Mouse (Mus musculus) liver, embryonic 14.5 days (tissue): ENCODE data around the gene Ythdf2. TPM values are rescaled to one million over a fixed set of nuclear protein-coding genes. Genes with fewer than 3 reads are reported as not detected.

Experiments used
- ATAC-seq: fragments of 200-750 bp; cut with Nextera tagmentation; 2 replicates; pipeline ENCODE4 v1.8.0; 2017; ENCODE audit warnings: moderate number of reproducible peaks, mild to moderate bottlenecking, moderate library complexity; ENCODE audit not compliant: insufficient read depth
- DNase-seq, 3 experiments: peaks; one replicate each; pipeline ENCODE4 v3.0.0-alpha.2; 2012 to 2013; ENCODE audit warnings: low read depth in 3 of 3, low spot score in 3 of 3
- H3K27ac ChIP-seq: fragments of 300-500 bp; sonication (generic); 2 replicates; pipeline ENCODE4 v1.5.1; 2014; ENCODE audit warnings: moderate library complexity, mild to moderate bottlenecking, control low read depth, inconsistent platforms
- H3K27me3 ChIP-seq: fragments of 300-500 bp; sonication (generic); 2 replicates; pipeline ENCODE4 v1.6.1; 2014; ENCODE audit warnings: mild to moderate bottlenecking, low read length, moderate library complexity; ENCODE audit not compliant: control insufficient read depth, insufficient read depth
- H3K36me3 ChIP-seq: fragments of 300-500 bp; sonication (generic); replicated peaks from 2 replicates; pipeline ENCODE4 v1.6.1; 2014; ENCODE audit warnings: low read depth; ENCODE audit not compliant: control insufficient read depth, insufficient read depth
- H3K4me1 ChIP-seq, 2 experiments: fragments of 200-500 bp in 1 of 2; fragments of 300-500 bp in 1 of 2; sonication (generic) in 1 of 2; replicated peaks; 2 replicates each; pipeline ENCODE4 v1.6.1; 2012 to 2014; ENCODE audit warnings: antibody characterized with exemption in 1 of 2, inconsistent platforms in 1 of 2, low read length in 1 of 2; ENCODE audit not compliant: control insufficient read depth in 2 of 2, insufficient read depth in 2 of 2
- H3K4me2 ChIP-seq: fragments of 300-500 bp; sonication (generic); 2 replicates; pipeline ENCODE4 v1.6.1; 2014; ENCODE audit warnings: low read depth, mild to moderate bottlenecking, control low read depth, moderate library complexity
- H3K4me3 ChIP-seq, 2 experiments: fragments of 200-500 bp in 1 of 2; fragments of 300-500 bp in 1 of 2; sonication (generic) in 1 of 2; 2 replicates each; pipeline ENCODE4 v1.5.1; 2012 to 2014; ENCODE audit warnings: low read depth in 2 of 2, low read length in 2 of 2, mild to moderate bottlenecking in 2 of 2, control low read depth in 1 of 2, inconsistent platforms in 1 of 2, moderate library complexity in 1 of 2; ENCODE audit not compliant: insufficient read depth in 1 of 2
- H3K9ac ChIP-seq: fragments of 300-500 bp; sonication (generic); replicated peaks from 2 replicates; pipeline ENCODE4 v1.6.1; 2014; ENCODE audit warnings: mild to moderate bottlenecking, control low read depth, moderate library complexity
- H3K9me3 ChIP-seq: fragments of 300-500 bp; sonication (generic); 2 replicates; pipeline ENCODE4 v1.6.1; 2016; ENCODE audit warnings: low read length, mixed read lengths; ENCODE audit not compliant: control insufficient read depth
- CTCF ChIP-seq: IDR thresholded peaks from 2 replicates; pipeline ENCODE4 v1.5.1; 2016; ENCODE audit warnings: antibody characterized with exemption, low read depth, control low read depth
- EP300 ChIP-seq: IDR thresholded peaks from 2 replicates; pipeline ENCODE4 v1.6.1; 2016; ENCODE audit warnings: antibody characterized with exemption, low read depth
- WGBS: fragments of 180-500 bp; shearing (Covaris S2); extraction: QIAGEN DNeasy Blood & Tissue Kit; methylation state at CpG from one replicate; pipeline ENCODE4 v1.1.7; 2014; ENCODE audit not compliant: insufficient replicate concordance; 5-methylcytosine and 5-hydroxymethylcytosine counted together
- polyA plus RNA-seq, 2 experiments: library from polyadenylated mRNA; depleted of rRNA in 1 of 2; stranded (reverse) in 1 of 2; unstranded in 1 of 2; fragments of >200 nt; fragmentation: Nextera tagmentation in 1 of 2; extraction: Ambion mirVana in 1 of 2; gene quantifications; 2 replicates each; pipeline versions ENCODE4 v1.2.1 to v1.2.3; 2012 to 2014

The Ythdf2 gene
- polyA plus RNA-seq, 2 experiments, result 8.5 to 29.3 TPM

- peaks cover 9 to 27% of the 10 kb centered on the region in 2 experiments for H3K4me1 ChIP-seq
- H3K4me2 ChIP-seq, result no peak overlapping the region
- no peak overlapping the region for H3K9ac ChIP-seq
- ATAC-seq, result peak; percentile 67
- no peak overlapping the region for H3K4me3 ChIP-seq
- peak; percentile 56 for TF ChIP-seq CTCF
- TF ChIP-seq EP300, result no peak
- H3K27ac ChIP-seq, result peak overlapping the region; percentile 50
- no peaks in the 10 kb centered on the region for H3K27me3 ChIP-seq
- DNase-seq, result peak; percentile 19 to 35 (median 31)
- no peaks in the 10 kb centered on the region for H3K9me3 ChIP-seq
- peaks cover 37% of the 10 kb centered on the region for H3K36me3 ChIP-seq
- WGBS, result 34% methylated on average over 4 of the region's 4 CpGs
These were observed 13.8 kb downstream of the Ythdf2 start for GRCm38 (mm10) chr4:132198285-132198712.

GRCm38 (mm10) chr4:132194975-132195374, 17.1 kb downstream of the Ythdf2 start:
- 68% methylated on average over 3 of the region's 3 CpGs for WGBS
- no peaks in the 10 kb centered on the region for H3K9me3 ChIP-seq
- H3K27me3 ChIP-seq, result no peaks in the 10 kb centered on the region
- no peak overlapping the region for H3K4me3 ChIP-seq
- H3K36me3 ChIP-seq, result peaks cover 29% of the 10 kb centered on the region
- H3K4me1 ChIP-seq, result peaks cover 7 to 26% of the 10 kb centered on the region in 2 experiments
- no peak overlapping the region for H3K4me2 ChIP-seq
- TF ChIP-seq CTCF (no peak), EP300 (no peak)
- no peak overlapping the region; the same call in 1 of the 2 replicates for H3K27ac ChIP-seq
- DNase-seq (no peak), ATAC-seq (no peak)
- H3K9ac ChIP-seq, result no peak overlapping the region

GRCm38 (mm10) chr4:132194373-132194772, 17.7 kb downstream of the Ythdf2 start:
- Histone ChIP-seq H3K36me3 (peaks cover 24% of the 10 kb centered on the region), H3K27me3 (no peaks in the 10 kb centered on the region), H3K9me3 (no peaks in the 10 kb centered on the region), H3K9ac (no peak overlapping the region), H3K27ac (no peak overlapping the region), H3K4me2 (no peak overlapping the region), H3K4me3 (no peak overlapping the region), H3K4me1 (peaks cover 4 to 21% of the 10 kb centered on the region in 2 experiments)
- TF ChIP-seq CTCF, result no peak
- DNase-seq (no peak), ATAC-seq (no peak)
- WGBS, result 76% methylated on average over 6 of the region's 6 CpGs

- Histone ChIP-seq H3K4me3 (no peak overlapping the region), H3K27ac (no peak overlapping the region), H3K4me2 (no peak overlapping the region), H3K4me1 (no peaks in the 10 kb centered on the region), H3K9ac (no peak overlapping the region), H3K9me3 (no peaks in the 10 kb centered on the region), H3K36me3 (peaks cover 39% of the 10 kb centered on the region), H3K27me3 (no peaks in the 10 kb centered on the region)
- TF ChIP-seq CTCF, result no peak
- no peak for TF ChIP-seq EP300
- DNase-seq, result no peak
- ATAC-seq, result no peak
- 83% methylated on average over 2 of the region's 2 CpGs for WGBS
These were observed 24.2 kb downstream of the Ythdf2 start for GRCm38 (mm10) chr4:132187826-132188401.

GRCm38 (mm10) chr4:132183162-132183561, 28.9 kb downstream of the Ythdf2 start:
- Histone ChIP-seq H3K9me3 (no peaks in the 10 kb centered on the region), H3K4me1 (no peaks in the 10 kb centered on the region), H3K4me3 (no peak overlapping the region), H3K9ac (no peak overlapping the region), H3K36me3 (peaks cover 23% of the 10 kb centered on the region), H3K27ac (no peak overlapping the region), H3K27me3 (no peaks in the 10 kb centered on the region), H3K4me2 (no peak overlapping the region)
- DNase-seq, result no peak
- TF ChIP-seq CTCF (no peak), EP300 (no peak)
- no peak for ATAC-seq
- WGBS, result 88% methylated on average over 3 of the region's 3 CpGs
